Mouse (Mus musculus) kidney, adult 18-20 months (tissue): Measurements from ENCODE around the gene Kdm4c.
"Not testable (repeated sequence)": the region's sequence is repeated elsewhere in the genome, so short reads cannot be mapped to it uniquely, and the experiment has no call there.

Source experiments
- DNase-seq: peaks from one replicate; pipeline ENCODE4 v3.0.0; 2021

Gene Kdm4c

GRCm38 (mm10) chr4:74242176-74242575, at the start of gene Kdm4c:
TSS of gene Kdm4c (plus strand) at chr4:74242497.
- DNase-seq, result no peak

GRCm38 (mm10) chr4:74201281-74201811, 41.0 kb upstream of the Kdm4c start:
- no peak for DNase-seq

GRCm38 (mm10) chr4:74221780-74222179, 20.5 kb upstream of the Kdm4c start:
- DNase-seq, result not testable (repeated sequence)

GRCm38 (mm10) chr4:74222360-74222759, 19.9 kb upstream of the Kdm4c start:
- DNase-seq, result no peak

- DNase-seq, result no peak
Measured at GRCm38 (mm10) chr4:74224210-74224609, 18.1 kb upstream of the Kdm4c start.

- no peak for DNase-seq
Measured at GRCm38 (mm10) chr4:74230994-74231393, 11.3 kb upstream of the Kdm4c start.

GRCm38 (mm10) chr4:74231405-74231804, 10.9 kb upstream of the Kdm4c start:
- DNase-seq, result peak; percentile 59

GRCm38 (mm10) chr4:74233534-74233933, 8.8 kb upstream of the Kdm4c start:
- DNase-seq, result no peak

- peak; percentile 98 for DNase-seq
Measured at GRCm38 (mm10) chr4:74251348-74252244, 9.3 kb downstream of the Kdm4c start.

GRCm38 (mm10) chr4:74252245-74253105, 10.2 kb downstream of the Kdm4c start:
- DNase-seq, result no peak

GRCm38 (mm10) chr4:74257882-74258281, 15.6 kb downstream of the Kdm4c start:
- DNase-seq, result no peak

- no peak for DNase-seq
Measured at GRCm38 (mm10) chr4:74258538-74258937, 16.2 kb downstream of the Kdm4c start.

GRCm38 (mm10) chr4:74259331-74259730, 17.0 kb downstream of the Kdm4c start:
- DNase-seq, result no peak

- DNase-seq, result no peak
Measured at GRCm38 (mm10) chr4:74261879-74262278, 19.6 kb downstream of the Kdm4c start.

GRCm38 (mm10) chr4:74264428-74264955, 22.2 kb downstream of the Kdm4c start:
- DNase-seq, result no peak

GRCm38 (mm10) chr4:74271180-74271579, 28.9 kb downstream of the Kdm4c start:
- no peak for DNase-seq

- no peak for DNase-seq
Measured at GRCm38 (mm10) chr4:74277486-74277885, 35.2 kb downstream of the Kdm4c start.

GRCm38 (mm10) chr4:74280170-74280569, 37.9 kb downstream of the Kdm4c start:
- no peak for DNase-seq

- no peak for DNase-seq
Measured at GRCm38 (mm10) chr4:74287851-74288250, 45.6 kb downstream of the Kdm4c start.

- peak; percentile 39 for DNase-seq
Measured at GRCm38 (mm10) chr4:74294726-74295125, 52.4 kb downstream of the Kdm4c start.

- DNase-seq, result no peak
Measured at GRCm38 (mm10) chr4:74305315-74306105, 63.2 kb downstream of the Kdm4c start.

GRCm38 (mm10) chr4:74311135-74311534, 68.8 kb downstream of the Kdm4c start:
- DNase-seq, result no peak
